ENCODE assay signal across 10 mouse cellular contexts in genomic region chr17:40837308-40837707, GRCm38 (mm10). TPM values are rescaled to one million over a fixed set of nuclear protein-coding genes. Genes with fewer than 3 reads are reported as not detected.
DNase-seq lines count a peak whose midpoint lies in the region; ATAC-seq and TF ChIP-seq lines count a peak whose summit lies in the region.
"Had no signal": no experiment of that assay in that cellular context is flagged by ENCODE, and none has a peak within 500 bp of the region (broad histone marks: within the 10 kb centered on the region; RNA-seq: fewer than 3 reads in every experiment).

No protein-coding gene starts in this region.

- no peak for TF ChIP-seq EP300 in liver, embryonic 14.5 days (IDR thresholded peaks at IDR 0.05; ENCODE audit: low read depth)

- TF ChIP-seq CTCF in liver, embryonic 14.5 days (IDR thresholded peaks at IDR 0.05; ENCODE audit: low read depth) = peak; percentile 47

- no peak for ATAC-seq in cerebellum, adult (ENCODE audit: insufficient number of reproducible peaks, low FRiP score, low TSS enrichment)
- no peak for ATAC-seq in liver, embryonic 14.5 days (ENCODE audit: insufficient read depth)
- ATAC-seq in liver, embryonic 12.5 days = no peak
- ATAC-seq in megakaryocyte, adult 5-6 weeks (ENCODE audit: poor library complexity, severe bottlenecking) = peak; percentile 49; the same call in 1 of the 2 replicates

- no peaks in the 10 kb centered on the region for H3K9me3 ChIP-seq in liver, embryonic 14.5 days (ENCODE audit: control insufficient read depth, low read length)
- H3K9me3 ChIP-seq in liver, embryonic 12.5 days (replicated peaks) = no peaks in the 10 kb centered on the region
- no peaks in the 10 kb centered on the region for H3K9me3 ChIP-seq in limb, embryonic 10.5 days (replicated peaks)
- H3K9me3 ChIP-seq: heart, embryonic 13.5 days; midbrain, embryonic 12.5 days had no signal

- H3K27me3 ChIP-seq in liver, embryonic 14.5 days (ENCODE audit: control insufficient read depth, insufficient read depth, low read length) = no peaks in the 10 kb centered on the region
- no peaks in the 10 kb centered on the region for H3K27me3 ChIP-seq in liver, embryonic 12.5 days (replicated peaks)
- H3K27me3 ChIP-seq in limb, embryonic 10.5 days (ENCODE audit: low read depth, poor library complexity, severe bottlenecking) = no peaks in the 10 kb centered on the region
- H3K27me3 ChIP-seq: heart, embryonic 13.5 days; midbrain, embryonic 12.5 days had no signal

- H3K4me2 ChIP-seq in liver, embryonic 14.5 days (ENCODE audit: low read depth) = no peak overlapping the region
- H3K4me2 ChIP-seq in liver, embryonic 12.5 days = no peak overlapping the region
- H3K4me2 ChIP-seq: heart, embryonic 13.5 days; midbrain, embryonic 12.5 days had no signal

- peaks cover 71% of the 10 kb centered on the region for H3K36me3 ChIP-seq in liver, embryonic 14.5 days (replicated peaks; ENCODE audit: control insufficient read depth, insufficient read depth, low read depth)
- H3K36me3 ChIP-seq in liver, embryonic 12.5 days = peaks cover 83% of the 10 kb centered on the region
- H3K36me3 ChIP-seq in limb, embryonic 10.5 days = no peaks in the 10 kb centered on the region
- H3K36me3 ChIP-seq: heart, embryonic 13.5 days; midbrain, embryonic 12.5 days had no signal

- H3K9ac ChIP-seq in liver, embryonic 14.5 days (replicated peaks) = no peak overlapping the region
- no peak overlapping the region for H3K9ac ChIP-seq in liver, embryonic 12.5 days
- H3K9ac ChIP-seq: heart, embryonic 13.5 days; midbrain, embryonic 12.5 days had no signal

- H3K4me1 ChIP-seq in liver, embryonic 14.5 days (replicated peaks; ENCODE audit: control insufficient read depth in 2 of 2, insufficient read depth in 2 of 2, low read length in 1 of 2) = no peaks in the 10 kb centered on the region
- no peaks in the 10 kb centered on the region for H3K4me1 ChIP-seq in liver, embryonic 12.5 days
- no peaks in the 10 kb centered on the region for H3K4me1 ChIP-seq in limb, embryonic 10.5 days
- H3K4me1 ChIP-seq: heart, embryonic 13.5 days; midbrain, embryonic 12.5 days had no signal

- no peak overlapping the region for H3K27ac ChIP-seq in liver, embryonic 14.5 days
- no peak overlapping the region for H3K27ac ChIP-seq in liver, embryonic 12.5 days
- no peak overlapping the region for H3K27ac ChIP-seq in limb, embryonic 10.5 days
- H3K27ac ChIP-seq: heart, embryonic 13.5 days; midbrain, embryonic 12.5 days had no signal

- DNase-seq in cerebellum, adult 9-10 months = peak; percentile 14
- no peak for DNase-seq in liver, embryonic 14.5 days (ENCODE audit: low read depth in 3 of 3, low spot score in 3 of 3)
- peak; percentile 28 for DNase-seq in fibroblast of lung, adult 2 months (ENCODE audit: low read depth)
- no peak for DNase-seq in limb, embryonic 10.5 days (ENCODE audit: low spot score)
- DNase-seq in spleen, postnatal 10 days (ENCODE audit: low spot score in 2 of 2) = no peak

- H3K4me3 ChIP-seq in liver, embryonic 14.5 days (ENCODE audit: insufficient read depth in 1 of 2, low read depth in 2 of 2, low read length in 2 of 2) = no peak overlapping the region
- no peak overlapping the region for H3K4me3 ChIP-seq in liver, embryonic 12.5 days
- H3K4me3 ChIP-seq in limb, embryonic 10.5 days = no peak overlapping the region
- H3K4me3 ChIP-seq: heart, embryonic 13.5 days; midbrain, embryonic 12.5 days had no signal

RNA-seq across cellular contexts. Expression of gene Rhag, which starts 26.4 kb away (rescaled TPM):
- 132 and 143 TPM in 2 replicates for polyA plus RNA-seq in liver, embryonic 14.5 days (2012; rRNA removed)
- 209 and 210 TPM in 2 replicates for polyA plus RNA-seq in liver, embryonic 14.5 days (2014; fragmentation: Nextera tagmentation; extraction: Ambion mirVana)
- 216 and 219 TPM in 2 replicates for polyA plus RNA-seq in liver, embryonic 12.5 days (2016; fragmentation: Nextera tagmentation; extraction: Ambion mirVana)
- total RNA-seq in megakaryocyte, adult 5-6 weeks (2015) = 3.8 and 11.0 TPM in 2 replicates
- 2.1 and 4.1 TPM in 2 replicates for total RNA-seq in megakaryocyte, adult 5-6 weeks (2017)
- polyA plus RNA-seq in limb, embryonic 10.5 days (2016; fragmentation: Nextera tagmentation; extraction: Ambion mirVana) = 5.4 and 5.5 TPM in 2 replicates

RNA-seq across cellular contexts. Expression of gene Crisp2, which starts 30.5 kb away (rescaled TPM):
- 0.11 and 0.22 TPM in 2 replicates for polyA plus RNA-seq in liver, embryonic 14.5 days (2012; rRNA removed)
- 0.29 and 0.43 TPM in 2 replicates for polyA plus RNA-seq in liver, embryonic 14.5 days (2014; fragmentation: Nextera tagmentation; extraction: Ambion mirVana)
- polyA plus RNA-seq in liver, embryonic 12.5 days (2016; fragmentation: Nextera tagmentation; extraction: Ambion mirVana) = 0.08 and 0.17 TPM in 2 replicates
- not detected in 2 replicates for total RNA-seq in megakaryocyte, adult 5-6 weeks (2015)
- not detected in 2 replicates for total RNA-seq in megakaryocyte, adult 5-6 weeks (2017)
- not detected in 2 replicates for polyA plus RNA-seq in limb, embryonic 10.5 days (2016; fragmentation: Nextera tagmentation; extraction: Ambion mirVana)
- polyA plus RNA-seq: heart, embryonic 13.5 days; midbrain, embryonic 12.5 days had no signal

RNA-seq across cellular contexts. Expression of gene 9130008F23Rik, which starts 43.1 kb away (rescaled TPM):
- 0.28 and 0.55 TPM in 2 replicates for polyA plus RNA-seq in liver, embryonic 14.5 days (2012; rRNA removed)
- 0.08 and 0.48 TPM in 2 replicates for polyA plus RNA-seq in liver, embryonic 14.5 days (2014; fragmentation: Nextera tagmentation; extraction: Ambion mirVana)
- 0.71 and 0.75 TPM in 2 replicates for polyA plus RNA-seq in liver, embryonic 12.5 days (2016; fragmentation: Nextera tagmentation; extraction: Ambion mirVana)
- 1.7 and 2.2 TPM in 2 replicates for total RNA-seq in megakaryocyte, adult 5-6 weeks (2015)
- total RNA-seq in megakaryocyte, adult 5-6 weeks (2017) = 1.5 and 2.9 TPM in 2 replicates
- polyA plus RNA-seq in limb, embryonic 10.5 days (2016; fragmentation: Nextera tagmentation; extraction: Ambion mirVana) = 0.63 and 1.7 TPM in 2 replicates

Comparison
In these comparisons a context has a peak if more than half of its experiments do, and no peak if none do; other contexts are left out.
1. DNase-seq: peak in cerebellum, adult 9-10 months (single experiment) and fibroblast of lung, adult 2 months (single experiment); none in liver, embryonic 14.5 days (0 of 3), limb, embryonic 10.5 days (single experiment) and spleen, postnatal 10 days (0 of 2).
2. RNA of gene Rhag, which starts 26.4 kb away (polyA plus RNA-seq): 216 to 219 TPM in liver, embryonic 12.5 days and 132 to 210 TPM in liver, embryonic 14.5 days; 5.4 to 5.5 TPM in limb, embryonic 10.5 days; every median in the first group is over 10 times any median in the second.